Mouse (Mus musculus) megakaryocyte, embryonic 14.5 days (primary cell): ENCODE results near the gene Acbd6.

ENCODE experiments used
- FLI1 ChIP-seq: IDR thresholded peaks from 2 replicates; pipeline ENCODE4 v1.6.1; 2012; ENCODE audit warnings: low read length, inconsistent platforms, mixed read lengths
- GATA1 ChIP-seq: IDR thresholded peaks from 3 replicates; pipeline ENCODE4 v1.6.1; 2012; ENCODE audit warnings: mixed read lengths, low read length, inconsistent platforms, borderline replicate concordance

- TF ChIP-seq GATA1: no peak
- no peak for TF ChIP-seq FLI1
Measured at GRCm38 (mm10) chr1:155621075-155621474, 63.2 kb downstream of the Acbd6 start.
